Mouse (Mus musculus): ENCODE measurements at regions not wholly inside any gene's neighbourhood (a gene's known extent, or its start where the extent isn't known, plus 50 kb on each side); places are given as distances from the start of the nearest gene placed in this dataset.

DNA sequence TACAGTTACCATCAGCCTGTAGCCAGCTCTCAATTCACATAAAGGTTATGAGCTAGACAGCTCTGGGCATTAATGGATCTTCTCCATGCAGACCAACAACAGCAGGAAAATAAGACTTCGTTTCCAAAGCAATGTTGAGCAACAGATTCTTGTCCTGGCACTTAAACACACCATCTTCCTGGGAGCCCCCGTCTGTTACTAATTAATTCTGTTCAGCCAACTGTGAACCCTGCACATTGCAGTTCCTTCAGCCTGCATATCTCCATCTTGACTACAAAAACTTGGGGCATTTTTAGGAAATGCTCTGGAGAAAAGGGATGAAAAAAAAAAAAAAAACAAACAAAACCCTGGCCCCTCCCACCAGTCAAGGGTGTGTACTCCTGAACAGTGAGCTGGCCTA, 131.2 kb downstream of the Gpat3 start:
- Histone ChIP-seq H3K4me3 (replicated peaks) (no peak overlapping the region), H3K9me3 (replicated peaks) (no peaks in the 10 kb centered on the region), H3K4me2 (no peak overlapping the region), H3K9ac (no peak overlapping the region), H3K4me1 (replicated peaks) (no peaks in the 10 kb centered on the region), H3K27me3 (no peaks in the 10 kb centered on the region), H3K27ac (no peak overlapping the region), H3K36me3 (no peaks in the 10 kb centered on the region)
- no peak for DNase-seq
- no peak for ATAC-seq (ENCODE audit: low read depth)
- 63% methylated on average over 2 of the region's 2 CpGs for WGBS (ENCODE audit: insufficient replicate concordance)

DNA sequence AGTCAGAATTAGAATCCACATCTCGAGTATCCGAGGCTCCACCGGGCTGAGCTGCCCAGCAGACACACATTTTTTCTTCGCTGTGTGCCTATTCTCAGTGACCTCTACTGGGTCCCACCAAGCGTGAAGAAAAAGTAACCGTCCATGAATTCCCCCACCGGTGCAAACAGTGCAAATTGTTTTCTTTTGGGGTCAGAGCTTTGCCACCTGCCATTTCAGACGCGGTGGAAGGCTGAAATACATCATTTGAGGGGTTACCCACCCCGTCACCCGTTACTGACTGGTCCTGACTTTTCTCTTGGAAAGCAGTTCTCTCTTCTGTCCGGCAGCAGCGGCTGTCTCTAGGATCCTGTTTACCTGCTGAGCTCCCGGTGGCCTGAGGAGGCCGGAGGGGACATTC, 105.7 kb downstream of the Gpat3 start:
- Histone ChIP-seq H3K36me3 (no peaks in the 10 kb centered on the region), H3K4me1 (replicated peaks) (no peaks in the 10 kb centered on the region), H3K4me3 (replicated peaks) (no peak overlapping the region), H3K27me3 (no peaks in the 10 kb centered on the region), H3K9ac (no peak overlapping the region), H3K27ac (no peak overlapping the region), H3K9me3 (replicated peaks) (no peaks in the 10 kb centered on the region), H3K4me2 (no peak overlapping the region)
- 63% methylated on average over 15 of the region's 15 CpGs for WGBS (ENCODE audit: insufficient replicate concordance)
- DNase-seq (no peak), ATAC-seq (ENCODE audit: low read depth) (no peak)
